Mouse (Mus musculus): Measurements from ENCODE around the gene Erc2. TPM values are rescaled to one million over a fixed set of nuclear protein-coding genes. Genes with fewer than 3 reads are reported as not detected.

The Erc2 gene
- polyA plus RNA-seq, 1 experiment: 0.53 TPM

- Histone ChIP-seq H3K79me2 (ENCODE audit: control insufficient read depth, insufficient read depth) (no peaks in the 10 kb centered on the region), H3K4me2 (ENCODE audit: low read depth) (no peak overlapping the region), H3K36me3 (ENCODE audit: control insufficient read depth, insufficient read depth) (no peaks in the 10 kb centered on the region), H3ac (ENCODE audit: control insufficient read depth, insufficient read length) (no peak overlapping the region), H3K27me3 (ENCODE audit: control insufficient read depth, insufficient read depth, insufficient read length) (no peaks in the 10 kb centered on the region), H3K4me3 (no peak overlapping the region)
- no peak for TF ChIP-seq MYOG (IDR thresholded peaks at IDR 0.05; ENCODE audit: control insufficient read depth in 1 of 3, insufficient read depth in 1 of 3, insufficient read length in 2 of 3, low read depth in 2 of 3)
- TF ChIP-seq E2F4 (IDR thresholded peaks at IDR 0.05; ENCODE audit: insufficient read depth): no peak
- TF ChIP-seq USF1 (IDR thresholded peaks at IDR 0.05; ENCODE audit: low read depth): no peak
- TF ChIP-seq SRF (IDR thresholded peaks at IDR 0.05; ENCODE audit: control insufficient read depth, insufficient read length, low read depth): no peak
- no peak for TF ChIP-seq CEBPB (IDR thresholded peaks at IDR 0.05; ENCODE audit: insufficient read depth, poor library complexity, severe bottlenecking)
- TF ChIP-seq REST (IDR thresholded peaks at IDR 0.05; ENCODE audit: insufficient read depth, insufficient read length): no peak
- TF ChIP-seq POLR2A (IDR thresholded peaks at IDR 0.05; ENCODE audit: insufficient read length, low read depth): no peak
- TF ChIP-seq MYOD1 (IDR thresholded peaks at IDR 0.05; ENCODE audit: control insufficient read depth in 1 of 3, insufficient read length in 2 of 3, low read depth in 2 of 3): no peak
- TF ChIP-seq TCF12 (IDR thresholded peaks at IDR 0.05; ENCODE audit: insufficient read depth, poor library complexity, severe bottlenecking): no peak
- no peak for TF ChIP-seq MAX (IDR thresholded peaks at IDR 0.05; ENCODE audit: low read depth)
- no peak for TF ChIP-seq POLR2AphosphoS2 (IDR thresholded peaks at IDR 0.05; ENCODE audit: insufficient read length, low read depth)
- TF ChIP-seq TCF3 (IDR thresholded peaks at IDR 0.05; ENCODE audit: insufficient read length, low read depth): no peak
Observed at GRCm38 (mm10) chr14:27654670-27655069, 32.4 kb downstream of the Erc2 start.

DNA sequence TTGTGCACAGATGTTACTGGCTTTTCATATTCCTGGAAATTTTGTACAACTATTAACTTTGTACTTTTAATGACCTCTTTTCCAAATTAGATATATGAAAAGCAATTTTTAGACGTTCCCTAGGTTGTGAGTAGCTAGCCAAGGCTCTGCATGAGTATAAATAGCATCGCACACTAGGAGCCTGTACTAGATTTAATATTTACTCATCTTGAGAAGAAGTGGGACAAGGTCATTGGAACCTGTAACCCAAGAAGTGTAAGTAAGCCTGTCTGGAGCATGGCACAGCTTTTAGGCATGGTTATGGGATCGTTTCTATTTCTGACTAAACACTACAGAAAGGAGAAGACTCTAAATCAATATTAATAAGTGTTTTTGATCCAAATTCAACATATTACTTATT, 36.4 kb downstream of the Erc2 start:
- Histone ChIP-seq H3K79me2 (ENCODE audit: control insufficient read depth, insufficient read depth) (no peaks in the 10 kb centered on the region), H3ac (ENCODE audit: control insufficient read depth, insufficient read length) (no peak overlapping the region), H3K27me3 (ENCODE audit: control insufficient read depth, insufficient read depth, insufficient read length) (no peaks in the 10 kb centered on the region), H3K4me2 (ENCODE audit: low read depth) (no peak overlapping the region), H3K4me3 (no peak overlapping the region), H3K36me3 (ENCODE audit: control insufficient read depth, insufficient read depth) (no peaks in the 10 kb centered on the region)
- TF ChIP-seq POLR2AphosphoS2 (IDR thresholded peaks at IDR 0.05; ENCODE audit: insufficient read length, low read depth) (no peak), CEBPB (IDR thresholded peaks at IDR 0.05; ENCODE audit: insufficient read depth, poor library complexity, severe bottlenecking) (no peak)

- H3K36me3 ChIP-seq (ENCODE audit: control insufficient read depth, insufficient read depth): no peaks in the 10 kb centered on the region
- H3K4me3 ChIP-seq: no peak overlapping the region
- no peaks in the 10 kb centered on the region for H3K79me2 ChIP-seq (ENCODE audit: control insufficient read depth, insufficient read depth)
- H3K27me3 ChIP-seq (ENCODE audit: control insufficient read depth, insufficient read depth, insufficient read length): no peaks in the 10 kb centered on the region
- no peak overlapping the region for H3K4me2 ChIP-seq (ENCODE audit: low read depth)
- no peak for TF ChIP-seq CEBPB (IDR thresholded peaks at IDR 0.05; ENCODE audit: insufficient read depth, poor library complexity, severe bottlenecking)
- TF ChIP-seq POLR2AphosphoS2 (IDR thresholded peaks at IDR 0.05; ENCODE audit: insufficient read length, low read depth): no peak
- TF ChIP-seq USF1 (IDR thresholded peaks at IDR 0.05; ENCODE audit: low read depth): no peak
- TF ChIP-seq MAX (IDR thresholded peaks at IDR 0.05; ENCODE audit: low read depth): no peak
- TF ChIP-seq REST (IDR thresholded peaks at IDR 0.05; ENCODE audit: insufficient read depth, insufficient read length): no peak
- no peak for TF ChIP-seq MYOD1 (IDR thresholded peaks at IDR 0.05; ENCODE audit: control insufficient read depth in 1 of 3, insufficient read length in 2 of 3, low read depth in 2 of 3)
- no peak for TF ChIP-seq TCF12 (IDR thresholded peaks at IDR 0.05; ENCODE audit: insufficient read depth, poor library complexity, severe bottlenecking)
- TF ChIP-seq SRF (IDR thresholded peaks at IDR 0.05; ENCODE audit: control insufficient read depth, insufficient read length, low read depth): no peak
- TF ChIP-seq POLR2A (IDR thresholded peaks at IDR 0.05; ENCODE audit: insufficient read length, low read depth): no peak
- no peak for TF ChIP-seq TCF3 (IDR thresholded peaks at IDR 0.05; ENCODE audit: insufficient read length, low read depth)
- TF ChIP-seq MYOG (IDR thresholded peaks at IDR 0.05; ENCODE audit: control insufficient read depth in 1 of 3, insufficient read depth in 1 of 3, insufficient read length in 2 of 3, low read depth in 2 of 3): no peak
- no peak overlapping the region for H3ac ChIP-seq (ENCODE audit: control insufficient read depth, insufficient read length)
Observed at GRCm38 (mm10) chr14:27661466-27661865, 39.2 kb downstream of the Erc2 start.

DNA sequence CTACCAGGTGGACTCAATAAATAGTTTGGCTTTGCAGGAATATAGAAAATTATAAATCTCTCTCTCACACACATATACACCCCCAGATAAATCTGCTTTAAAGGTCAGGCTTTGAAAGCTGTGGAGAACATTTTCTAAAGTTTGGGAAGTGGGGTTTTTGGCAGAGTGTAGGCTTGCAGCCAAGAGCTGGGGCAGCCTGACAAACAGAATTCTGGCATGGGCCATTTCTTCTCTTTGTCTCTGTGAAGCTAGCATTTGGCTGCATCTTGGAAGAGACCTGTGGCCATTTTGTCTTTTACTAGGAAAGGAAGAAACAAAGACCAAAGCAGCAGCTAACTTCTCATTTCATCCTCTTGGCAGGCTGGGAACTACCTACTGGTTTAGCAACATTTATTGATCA, 40.0 kb downstream of the Erc2 start:
- TF ChIP-seq POLR2AphosphoS2 (IDR thresholded peaks at IDR 0.05; ENCODE audit: insufficient read length, low read depth) (no peak), SRF (IDR thresholded peaks at IDR 0.05; ENCODE audit: control insufficient read depth, insufficient read length, low read depth) (no peak)
- no peaks in the 10 kb centered on the region for H3K27me3 ChIP-seq (ENCODE audit: control insufficient read depth, insufficient read depth, insufficient read length)
- no peak overlapping the region for H3ac ChIP-seq (ENCODE audit: control insufficient read depth, insufficient read length)
- no peak overlapping the region for H3K4me2 ChIP-seq (ENCODE audit: low read depth)
- H3K79me2 ChIP-seq (ENCODE audit: control insufficient read depth, insufficient read depth): no peaks in the 10 kb centered on the region
- H3K36me3 ChIP-seq (ENCODE audit: control insufficient read depth, insufficient read depth): no peaks in the 10 kb centered on the region
- no peak overlapping the region for H3K4me3 ChIP-seq

GRCm38 (mm10) chr14:27667016-27667852, 45.0 kb downstream of the Erc2 start:
- no peak for TF ChIP-seq E2F4 (IDR thresholded peaks at IDR 0.05; ENCODE audit: insufficient read depth)
- H3K36me3 ChIP-seq (ENCODE audit: control insufficient read depth, insufficient read depth): no peaks in the 10 kb centered on the region
- no peak overlapping the region for H3ac ChIP-seq (ENCODE audit: control insufficient read depth, insufficient read length)
- H3K4me3 ChIP-seq: no peak overlapping the region
- H3K27me3 ChIP-seq (ENCODE audit: control insufficient read depth, insufficient read depth, insufficient read length): peaks cover 4% of the 10 kb centered on the region
- H3K79me2 ChIP-seq (ENCODE audit: control insufficient read depth, insufficient read depth): no peaks in the 10 kb centered on the region
- no peak overlapping the region for H3K4me2 ChIP-seq (ENCODE audit: low read depth)
